Mouse (Mus musculus): ENCODE data around the gene Zfpm1. TPM values are rescaled to one million over a fixed set of nuclear protein-coding genes. Genes with fewer than 3 reads are reported as not detected.
A peak's percentile ranks its signal among the peaks of the same experiment; 100 is the strongest.

The Zfpm1 gene
- polyA plus RNA-seq, 1 experiment from 2014 or later: 1.5 TPM

GRCm38 (mm10) chr8:122287742-122288141 lies 5.8 kb downstream of the Zfpm1 start:
- 80% methylated on average over 8 of the region's 8 CpGs for WGBS
- Histone ChIP-seq H3K4me3 (0 out of 2 replicates have a peak overlapping the region, but pooled peaks have one; percentile 5), H3K4me1 (peaks cover 89% of the 10 kb centered on the region), H3K9me3 (no peaks in the 10 kb centered on the region), H3K27ac (replicated peaks) (no peak overlapping the region; the same call in 1 of the 2 replicates), H3K36me3 (replicated peaks) (no peaks in the 10 kb centered on the region), H3K27me3 (replicated peaks; ENCODE audit: low read depth, poor library complexity, severe bottlenecking) (peaks cover 73% of the 10 kb centered on the region)
- DNase-seq (ENCODE audit: low spot score): no peak

- no peak overlapping the region; the same call in 1 of the 2 replicates for H3K27ac ChIP-seq (replicated peaks)
- H3K4me1 ChIP-seq: peaks cover 87% of the 10 kb centered on the region
- no peaks in the 10 kb centered on the region for H3K9me3 ChIP-seq
- no peaks in the 10 kb centered on the region for H3K36me3 ChIP-seq (replicated peaks)
- peaks cover 67% of the 10 kb centered on the region for H3K27me3 ChIP-seq (replicated peaks; ENCODE audit: low read depth, poor library complexity, severe bottlenecking)
- H3K4me3 ChIP-seq: no peak overlapping the region
- DNase-seq (ENCODE audit: low spot score): no peak
- 83% methylated on average over 3 of the region's 3 CpGs for WGBS
These were observed 6.4 kb downstream of the Zfpm1 start for GRCm38 (mm10) chr8:122288344-122288743.

- Histone ChIP-seq H3K9me3 (no peaks in the 10 kb centered on the region), H3K27ac (replicated peaks) (no peak overlapping the region), H3K27me3 (replicated peaks; ENCODE audit: low read depth, poor library complexity, severe bottlenecking) (peaks cover 47% of the 10 kb centered on the region), H3K4me3 (no peak overlapping the region), H3K36me3 (replicated peaks) (no peaks in the 10 kb centered on the region), H3K4me1 (peaks cover 87% of the 10 kb centered on the region)
- 85% methylated on average over 12 of the region's 12 CpGs for WGBS
- no peak for DNase-seq (ENCODE audit: low spot score)
These were observed 9.1 kb downstream of the Zfpm1 start for GRCm38 (mm10) chr8:122291075-122291474.

- H3K4me1 ChIP-seq: peaks cover 88% of the 10 kb centered on the region
- WGBS: 47% methylated on average over 10 of the region's 10 CpGs
- H3K4me3 ChIP-seq: no peak overlapping the region
- peaks cover 46% of the 10 kb centered on the region for H3K27me3 ChIP-seq (replicated peaks; ENCODE audit: low read depth, poor library complexity, severe bottlenecking)
- H3K27ac ChIP-seq (replicated peaks): no peak overlapping the region; the same call in 1 of the 2 replicates
- H3K36me3 ChIP-seq (replicated peaks): no peaks in the 10 kb centered on the region
- no peak for DNase-seq (ENCODE audit: low spot score)
- H3K9me3 ChIP-seq: no peaks in the 10 kb centered on the region
These were observed 9.6 kb downstream of the Zfpm1 start for GRCm38 (mm10) chr8:122291549-122291948.

GRCm38 (mm10) chr8:122293484-122293883 lies 11.5 kb downstream of the Zfpm1 start:
- no peak overlapping the region; the same call in 1 of the 2 replicates for H3K27ac ChIP-seq (replicated peaks)
- peaks cover 90% of the 10 kb centered on the region for H3K4me1 ChIP-seq
- H3K4me3 ChIP-seq: no peak overlapping the region
- H3K9me3 ChIP-seq: no peaks in the 10 kb centered on the region
- whole genome bisulfite sequencing: 69% methylated on average over 10 of the region's 10 CpGs
- H3K27me3 ChIP-seq (replicated peaks; ENCODE audit: low read depth, poor library complexity, severe bottlenecking): peaks cover 29% of the 10 kb centered on the region
- DNase-seq (ENCODE audit: low spot score): no peak
- H3K36me3 ChIP-seq (replicated peaks): no peaks in the 10 kb centered on the region

- Histone ChIP-seq H3K27me3 (replicated peaks; ENCODE audit: low read depth, poor library complexity, severe bottlenecking) (peaks cover 24% of the 10 kb centered on the region), H3K9me3 (no peaks in the 10 kb centered on the region), H3K36me3 (replicated peaks) (no peaks in the 10 kb centered on the region), H3K4me3 (peak overlapping the region; percentile 24; the same call in 1 of the 2 replicates), H3K27ac (replicated peaks) (peak overlapping the region; percentile 59), H3K4me1 (peaks cover 90% of the 10 kb centered on the region)
- peak; percentile 82 for DNase-seq (ENCODE audit: low spot score)
- WGBS: 1% methylated on average over 7 of the region's 7 CpGs
These were observed 12.3 kb downstream of the Zfpm1 start for GRCm38 (mm10) chr8:122294273-122294683.

- WGBS: 69% methylated on average over 9 of the region's 9 CpGs
- H3K9me3 ChIP-seq: no peaks in the 10 kb centered on the region
- H3K27me3 ChIP-seq (replicated peaks; ENCODE audit: low read depth, poor library complexity, severe bottlenecking): peaks cover 19% of the 10 kb centered on the region; the same call in 1 of the 2 replicates
- no peak overlapping the region for H3K27ac ChIP-seq (replicated peaks)
- peaks cover 91% of the 10 kb centered on the region for H3K4me1 ChIP-seq
- DNase-seq (ENCODE audit: low spot score): no peak
- no peaks in the 10 kb centered on the region for H3K36me3 ChIP-seq (replicated peaks)
- H3K4me3 ChIP-seq: no peak overlapping the region
These were observed 13.4 kb downstream of the Zfpm1 start for GRCm38 (mm10) chr8:122295389-122295788.

- Histone ChIP-seq H3K27me3 (replicated peaks; ENCODE audit: low read depth, poor library complexity, severe bottlenecking) (peaks cover 14% of the 10 kb centered on the region; the same call in 1 of the 2 replicates), H3K27ac (replicated peaks) (peak overlapping the region; percentile 41), H3K4me3 (peak overlapping the region; percentile 25; the same call in 1 of the 2 replicates), H3K9me3 (no peaks in the 10 kb centered on the region), H3K36me3 (replicated peaks) (no peaks in the 10 kb centered on the region), H3K4me1 (peaks cover 83% of the 10 kb centered on the region)
- DNase-seq (ENCODE audit: low spot score): peak; percentile 34
- 38% methylated on average over 24 of the region's 24 CpGs for WGBS
These were observed 14.4 kb downstream of the Zfpm1 start for GRCm38 (mm10) chr8:122296173-122297001.

- Histone ChIP-seq H3K4me3 (no peak overlapping the region), H3K27ac (replicated peaks) (no peak overlapping the region), H3K9me3 (no peaks in the 10 kb centered on the region), H3K4me1 (peaks cover 83% of the 10 kb centered on the region), H3K27me3 (replicated peaks; ENCODE audit: low read depth, poor library complexity, severe bottlenecking) (peaks cover 14% of the 10 kb centered on the region), H3K36me3 (replicated peaks) (no peaks in the 10 kb centered on the region)
- 69% methylated on average over 16 of the region's 16 CpGs for WGBS
- DNase-seq (ENCODE audit: low spot score): no peak
These were observed 17.8 kb downstream of the Zfpm1 start for GRCm38 (mm10) chr8:122299581-122300254.

GRCm38 (mm10) chr8:122301081-122301480 lies 19.1 kb downstream of the Zfpm1 start:
- Histone ChIP-seq H3K4me3 (no peak overlapping the region), H3K9me3 (no peaks in the 10 kb centered on the region), H3K4me1 (peaks cover 75% of the 10 kb centered on the region), H3K36me3 (replicated peaks) (no peaks in the 10 kb centered on the region; the same call in 1 of the 2 replicates), H3K27ac (replicated peaks) (no peak overlapping the region), H3K27me3 (replicated peaks; ENCODE audit: low read depth, poor library complexity, severe bottlenecking) (peaks cover 7% of the 10 kb centered on the region)
- 91% methylated on average over 13 of the region's 13 CpGs for WGBS
- DNase-seq (ENCODE audit: low spot score): no peak

GRCm38 (mm10) chr8:122301866-122302265 lies 19.9 kb downstream of the Zfpm1 start:
- no peak for DNase-seq (ENCODE audit: low spot score)
- H3K4me3 ChIP-seq: no peak overlapping the region
- 85% methylated on average over 5 of the region's 5 CpGs for WGBS
- 0 out of 2 replicates have a peak overlapping the region, but pooled peaks have one; percentile 10 for H3K27ac ChIP-seq (replicated peaks)
- no peaks in the 10 kb centered on the region; the same call in 1 of the 2 replicates for H3K36me3 ChIP-seq (replicated peaks)
- H3K9me3 ChIP-seq: no peaks in the 10 kb centered on the region
- peaks cover 67% of the 10 kb centered on the region for H3K4me1 ChIP-seq
- peaks cover 3% of the 10 kb centered on the region; the same call in 1 of the 2 replicates for H3K27me3 ChIP-seq (replicated peaks; ENCODE audit: low read depth, poor library complexity, severe bottlenecking)

GRCm38 (mm10) chr8:122303451-122303850 lies 21.5 kb downstream of the Zfpm1 start:
- WGBS: 71% methylated on average over 6 of the region's 6 CpGs
- no peaks in the 10 kb centered on the region for H3K9me3 ChIP-seq
- DNase-seq (ENCODE audit: low spot score): no peak
- H3K27ac ChIP-seq (replicated peaks): no peak overlapping the region
- peaks cover 12% of the 10 kb centered on the region for H3K36me3 ChIP-seq (replicated peaks)
- no peak overlapping the region for H3K4me3 ChIP-seq
- peaks cover 51% of the 10 kb centered on the region for H3K4me1 ChIP-seq
- H3K27me3 ChIP-seq (replicated peaks; ENCODE audit: low read depth, poor library complexity, severe bottlenecking): no peaks in the 10 kb centered on the region; the same call in 1 of the 2 replicates

Data from embryonic facial prominence, embryonic 10.5 days (tissue).